Mouse (Mus musculus): ENCODE measurements at regions not wholly inside any gene's neighbourhood (a gene's known extent, or its start where the extent isn't known, plus 50 kb on each side); places are given as distances from the start of the nearest gene placed in this dataset.

DNA sequence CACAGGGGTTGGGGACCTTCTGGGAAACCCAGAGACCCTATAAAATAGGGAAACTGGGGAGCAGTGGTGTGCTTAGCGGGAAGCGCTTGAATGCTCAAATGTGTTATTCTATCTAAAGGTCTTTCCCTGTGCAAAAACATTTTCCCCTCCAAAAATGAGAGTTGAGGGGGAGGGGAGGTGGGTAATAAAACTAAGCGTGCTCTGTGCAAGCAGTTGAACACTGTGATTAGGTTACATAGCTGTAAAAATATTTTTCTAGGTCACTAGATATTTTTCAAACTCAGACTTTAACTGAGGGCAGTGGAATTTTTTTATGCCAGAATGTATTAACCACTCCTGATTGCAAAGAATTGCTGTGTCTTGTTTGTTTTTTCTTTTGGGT is 77.0 kb upstream of the Tbl1x start:
- no peak for DNase-seq (ENCODE audit: low spot score)

DNA sequence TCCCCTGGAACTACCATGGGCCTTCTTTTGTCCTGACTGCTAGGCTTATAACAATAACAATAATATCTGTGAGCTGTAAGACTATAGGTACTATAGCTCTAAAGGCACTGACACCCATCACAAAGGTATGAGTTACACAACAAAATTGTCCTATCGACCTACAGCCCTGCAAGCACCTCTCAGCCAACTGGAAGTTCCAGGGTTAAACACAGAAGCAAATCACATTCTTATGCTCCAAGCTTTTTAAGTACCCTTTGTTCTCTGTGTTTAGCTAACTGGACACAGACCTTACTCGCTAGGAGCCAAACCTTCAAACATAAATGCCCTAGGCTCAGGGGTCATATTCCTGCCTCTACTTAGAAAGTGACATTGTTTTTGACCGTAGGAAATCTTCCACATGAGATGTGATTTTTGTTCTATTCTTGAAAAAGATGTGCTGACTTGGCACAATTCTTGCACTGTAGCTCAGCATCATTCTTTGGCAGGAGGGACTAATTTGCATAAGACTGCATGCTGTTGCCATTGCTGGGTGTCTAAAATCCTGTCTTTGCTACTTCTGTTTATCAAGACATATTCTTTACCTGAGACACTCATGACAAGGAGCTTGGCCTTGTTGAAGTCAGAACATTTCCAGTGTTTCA is 66.8 kb upstream of the Tbl1x start:
- DNase-seq (ENCODE audit: low spot score) = no peak

DNA sequence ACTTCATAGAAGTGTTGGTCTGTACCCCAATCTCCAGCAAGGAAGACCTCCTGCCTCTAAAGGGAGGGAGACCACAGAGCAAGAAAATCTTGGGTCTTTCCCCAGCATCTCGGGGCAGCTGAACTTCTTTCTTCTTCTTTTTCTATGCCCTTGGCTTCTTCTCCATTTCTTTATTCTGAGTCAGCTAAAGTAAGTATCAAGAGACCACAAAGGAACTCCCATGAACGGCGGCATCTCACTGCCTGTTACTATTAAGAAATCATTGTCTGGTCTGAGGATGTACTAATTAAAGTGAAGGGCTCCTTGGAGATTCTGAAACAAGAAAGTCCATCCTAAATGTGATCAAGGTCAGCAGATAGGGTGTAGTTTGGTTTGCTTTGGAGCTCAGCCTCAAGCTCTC is 64.1 kb upstream of the Tbl1x start:
- DNase-seq (ENCODE audit: low spot score) = no peak

DNA sequence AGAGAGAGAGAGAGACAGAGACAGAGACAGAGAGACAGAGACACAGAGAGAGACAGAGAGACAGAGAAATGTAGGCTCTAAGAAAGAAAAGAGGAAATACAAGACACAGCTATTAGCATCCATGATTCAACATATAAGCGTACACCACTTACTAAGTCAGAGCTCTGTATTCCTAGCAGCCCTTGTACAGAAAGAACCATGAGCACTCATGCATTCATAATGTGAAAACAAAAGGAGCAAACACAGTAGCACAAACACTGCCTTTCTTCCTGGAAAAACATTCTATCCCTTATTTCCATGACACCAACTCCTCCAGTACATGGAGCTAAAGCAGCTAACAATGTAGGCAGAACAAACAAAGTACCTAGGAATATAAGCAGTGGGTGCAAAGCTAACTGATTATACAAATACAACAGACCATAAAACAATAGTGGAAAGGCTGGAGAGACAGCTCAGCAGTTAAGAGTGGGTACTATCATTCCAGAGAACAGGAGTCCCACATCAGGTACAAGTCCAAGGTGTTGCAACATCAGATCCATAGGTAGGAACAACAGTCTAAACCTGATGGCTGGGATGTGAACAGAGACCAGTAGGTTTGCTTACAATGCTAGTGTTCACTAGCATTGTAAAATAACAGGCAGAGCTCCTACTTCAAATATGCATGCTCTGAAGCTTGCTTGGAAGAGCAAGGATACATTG is 58.7 kb upstream of the Tbl1x start:
- DNase-seq (ENCODE audit: low spot score) = no peak

All from ovary, postnatal 14 days (tissue).